Mouse (Mus musculus): ENCODE results near the gene Cisd3. TPM values are rescaled to one million over a fixed set of nuclear protein-coding genes. Genes with fewer than 3 reads are reported as not detected.
A peak's percentile ranks its signal among the peaks of the same experiment; 100 is the strongest.
"Not testable (repeated sequence)": the region's sequence is repeated elsewhere in the genome, so short reads cannot be mapped to it uniquely, and the experiment has no call there.

The Cisd3 gene
- polyA plus RNA-seq, 1 experiment: 59.9 TPM

- no peak for TF ChIP-seq CTCF (IDR thresholded peaks at IDR 0.05; ENCODE audit: extremely low read depth, insufficient read depth, low read length)
- no peak for TF ChIP-seq POLR2A (IDR thresholded peaks at IDR 0.05; ENCODE audit: extremely low read depth, insufficient read depth, low read length)
- Histone ChIP-seq H3K27ac (ENCODE audit: insufficient read depth, low read length) (no peak overlapping the region), H3K4me1 (ENCODE audit: control insufficient read depth, insufficient read depth, low read length) (peaks cover 8% of the 10 kb centered on the region; the same call in 1 of the 2 replicates), H3K4me3 (ENCODE audit: insufficient read depth, low read length) (no peak overlapping the region)
Observed at GRCm38 (mm10) chr11:97656269-97656971, 29.2 kb upstream of the Cisd3 start.

GRCm38 (mm10) chr11:97657184-97657945, 28.3 kb upstream of the Cisd3 start:
- Histone ChIP-seq H3K27ac (ENCODE audit: insufficient read depth, low read length) (no peak overlapping the region), H3K4me3 (ENCODE audit: insufficient read depth, low read length) (no peak overlapping the region), H3K4me1 (ENCODE audit: control insufficient read depth, insufficient read depth, low read length) (peaks cover 8% of the 10 kb centered on the region; the same call in 1 of the 2 replicates)
- TF ChIP-seq POLR2A (IDR thresholded peaks at IDR 0.05; ENCODE audit: extremely low read depth, insufficient read depth, low read length) (no peak), CTCF (IDR thresholded peaks at IDR 0.05; ENCODE audit: extremely low read depth, insufficient read depth, low read length) (no peak)

- not testable (repeated sequence) for H3K4me3 ChIP-seq (ENCODE audit: insufficient read depth, low read length); H3K27ac ChIP-seq (ENCODE audit: insufficient read depth, low read length); H3K4me1 ChIP-seq (ENCODE audit: control insufficient read depth, insufficient read depth, low read length)
Observed at GRCm38 (mm10) chr11:97657967-97658366, 27.7 kb upstream of the Cisd3 start.

GRCm38 (mm10) chr11:97658751-97659266, 26.8 kb upstream of the Cisd3 start:
- TF ChIP-seq POLR2A (IDR thresholded peaks at IDR 0.05; ENCODE audit: extremely low read depth, insufficient read depth, low read length): no peak
- TF ChIP-seq CTCF (IDR thresholded peaks at IDR 0.05; ENCODE audit: extremely low read depth, insufficient read depth, low read length): no peak
- H3K4me3 ChIP-seq (ENCODE audit: insufficient read depth, low read length): peak overlapping the region; percentile 60; the same call in 1 of the 2 replicates
- H3K4me1 ChIP-seq (ENCODE audit: control insufficient read depth, insufficient read depth, low read length): peaks cover 8% of the 10 kb centered on the region; the same call in 1 of the 2 replicates
- H3K27ac ChIP-seq (ENCODE audit: insufficient read depth, low read length): no peak overlapping the region

- Histone ChIP-seq H3K27ac (ENCODE audit: insufficient read depth, low read length) (peak overlapping the region; percentile 91), H3K4me3 (ENCODE audit: insufficient read depth, low read length) (peak overlapping the region; percentile 60), H3K4me1 (ENCODE audit: control insufficient read depth, insufficient read depth, low read length) (peaks cover 8% of the 10 kb centered on the region; the same call in 1 of the 2 replicates)
- TF ChIP-seq POLR2A (IDR thresholded peaks at IDR 0.05; ENCODE audit: extremely low read depth, insufficient read depth, low read length) (no peak), CTCF (IDR thresholded peaks at IDR 0.05; ENCODE audit: extremely low read depth, insufficient read depth, low read length) (no peak)
Observed at GRCm38 (mm10) chr11:97659267-97659989, 26.2 kb upstream of the Cisd3 start.

- Histone ChIP-seq H3K27ac (ENCODE audit: insufficient read depth, low read length) (peak overlapping the region; percentile 91), H3K4me1 (ENCODE audit: control insufficient read depth, insufficient read depth, low read length) (peaks cover 8% of the 10 kb centered on the region; the same call in 1 of the 2 replicates), H3K4me3 (ENCODE audit: insufficient read depth, low read length) (peak overlapping the region; percentile 60)
- TF ChIP-seq POLR2A (IDR thresholded peaks at IDR 0.05; ENCODE audit: extremely low read depth, insufficient read depth, low read length) (0 out of 2 replicates have a peak, but pooled peaks have one; percentile 27), CTCF (IDR thresholded peaks at IDR 0.05; ENCODE audit: extremely low read depth, insufficient read depth, low read length) (no peak)
Observed at GRCm38 (mm10) chr11:97659990-97660714, 25.5 kb upstream of the Cisd3 start.

GRCm38 (mm10) chr11:97660734-97661647, 24.6 kb upstream of the Cisd3 start:
- Histone ChIP-seq H3K4me3 (ENCODE audit: insufficient read depth, low read length) (peak overlapping the region; percentile 60), H3K27ac (ENCODE audit: insufficient read depth, low read length) (peak overlapping the region; percentile 43; the same call in 1 of the 2 replicates), H3K4me1 (ENCODE audit: control insufficient read depth, insufficient read depth, low read length) (peaks cover 8% of the 10 kb centered on the region; the same call in 1 of the 2 replicates)
- TF ChIP-seq POLR2A (IDR thresholded peaks at IDR 0.05; ENCODE audit: extremely low read depth, insufficient read depth, low read length): no peak
- no peak for TF ChIP-seq CTCF (IDR thresholded peaks at IDR 0.05; ENCODE audit: extremely low read depth, insufficient read depth, low read length)

- H3K4me3 ChIP-seq (ENCODE audit: insufficient read depth, low read length): no peak overlapping the region
- no peak overlapping the region for H3K27ac ChIP-seq (ENCODE audit: insufficient read depth, low read length)
- no peak for TF ChIP-seq POLR2A (IDR thresholded peaks at IDR 0.05; ENCODE audit: extremely low read depth, insufficient read depth, low read length)
- TF ChIP-seq CTCF (IDR thresholded peaks at IDR 0.05; ENCODE audit: extremely low read depth, insufficient read depth, low read length): no peak
- peaks cover 8% of the 10 kb centered on the region; the same call in 1 of the 2 replicates for H3K4me1 ChIP-seq (ENCODE audit: control insufficient read depth, insufficient read depth, low read length)
Observed at GRCm38 (mm10) chr11:97661648-97662133, 23.9 kb upstream of the Cisd3 start.
